Mouse (Mus musculus) hindbrain, postnatal 0 days (tissue): Measurements from ENCODE around the gene Prr36. TPM values are rescaled to one million over a fixed set of nuclear protein-coding genes. Genes with fewer than 3 reads are reported as not detected.
A peak's percentile ranks its signal among the peaks of the same experiment; 100 is the strongest.

Source experiments
- ATAC-seq: fragments of 200-750 bp; cut with Nextera tagmentation; 2 replicates; pipeline ENCODE4 v1.8.0; 2017; ENCODE audit warnings: mild to moderate bottlenecking, moderate TSS enrichment, moderate library complexity
- DNase-seq: peaks from one replicate; pipeline ENCODE4 v3.0.0-alpha.2; 2015; ENCODE audit warnings: low spot score
- H3K27ac ChIP-seq: fragments of 300-500 bp; sonication (generic); 2 replicates; pipeline ENCODE4 v1.5.1; 2014; ENCODE audit warnings: mild to moderate bottlenecking
- H3K27me3 ChIP-seq: fragments of 300-500 bp; sonication (generic); 2 replicates; pipeline ENCODE4 v1.6.1; 2014; ENCODE audit warnings: low read length, mixed read lengths; ENCODE audit not compliant: insufficient read depth
- H3K36me3 ChIP-seq: fragments of 300-500 bp; sonication (generic); 2 replicates; pipeline ENCODE4 v1.6.1; 2014; ENCODE audit warnings: low read length, mixed read lengths; ENCODE audit not compliant: insufficient read depth
- H3K4me1 ChIP-seq: fragments of 300-500 bp; sonication (generic); 2 replicates; pipeline ENCODE4 v1.6.1; 2014; ENCODE audit warnings: antibody characterized with exemption, low read length, mixed read lengths; ENCODE audit not compliant: insufficient read depth
- H3K4me2 ChIP-seq: fragments of 300-500 bp; sonication (generic); 2 replicates; pipeline ENCODE4 v1.6.1; 2014; ENCODE audit warnings: low read depth, mild to moderate bottlenecking, low read length, moderate library complexity, mixed read lengths
- H3K4me3 ChIP-seq: fragments of 300-500 bp; sonication (generic); 2 replicates; pipeline ENCODE4 v1.5.1; 2014; ENCODE audit warnings: low read length
- H3K9ac ChIP-seq: fragments of 300-500 bp; sonication (generic); replicated peaks from 2 replicates; pipeline ENCODE4 v1.6.1; 2014; ENCODE audit warnings: mild to moderate bottlenecking, low read length, moderate library complexity, mixed read lengths
- H3K9me3 ChIP-seq: fragments of 300-500 bp; sonication (generic); 2 replicates; pipeline ENCODE4 v1.6.1; 2016; ENCODE audit warnings: low read length, mixed read lengths
- CTCF ChIP-seq: IDR thresholded peaks from 2 replicates; pipeline ENCODE4 v1.5.1; 2016; ENCODE audit warnings: antibody characterized with exemption, control low read depth, low read depth
- WGBS: fragments of 180-500 bp; shearing (Covaris S2); extraction: QIAGEN DNeasy Blood & Tissue Kit; methylation state at CpG from one replicate; pipeline ENCODE4 v1.1.7; 2014; 5-methylcytosine and 5-hydroxymethylcytosine counted together
- polyA plus RNA-seq: library from polyadenylated mRNA; unstranded; fragments of >200 nt; fragmentation: Nextera tagmentation; extraction: Ambion mirVana; gene quantifications from 2 replicates; pipeline ENCODE4 v1.2.1, GENCODE M21; 2015
- total RNA-seq: library from RNA; depleted of rRNA; stranded (reverse); fragments of >200 nt; gene quantifications from 2 replicates; pipeline ENCODE4 v1.2.3, GENCODE M21; 2014

Prr36 gene
- total and polyA plus RNA-seq, 2 experiments from 2014 or later, result 24.8 to 32.4 TPM

GRCm38 (mm10) chr8:4252116-4252760 is 35.0 kb upstream of the Prr36 start:
- Histone ChIP-seq H3K4me3 (peak overlapping the region; percentile 68), H3K9me3 (no peaks in the 10 kb centered on the region), H3K9ac (peak overlapping the region; percentile 73), H3K4me1 (peaks cover 9% of the 10 kb centered on the region), H3K4me2 (peak overlapping the region; percentile 66), H3K27me3 (no peaks in the 10 kb centered on the region), H3K27ac (peak overlapping the region; percentile 94), H3K36me3 (peaks cover 31% of the 10 kb centered on the region; the same call in 1 of the 2 replicates)
- no peak for TF ChIP-seq CTCF
- ATAC-seq (no peak), DNase-seq (no peak)
- 44% methylated on average over 8 of the region's 8 CpGs for WGBS

DNA sequence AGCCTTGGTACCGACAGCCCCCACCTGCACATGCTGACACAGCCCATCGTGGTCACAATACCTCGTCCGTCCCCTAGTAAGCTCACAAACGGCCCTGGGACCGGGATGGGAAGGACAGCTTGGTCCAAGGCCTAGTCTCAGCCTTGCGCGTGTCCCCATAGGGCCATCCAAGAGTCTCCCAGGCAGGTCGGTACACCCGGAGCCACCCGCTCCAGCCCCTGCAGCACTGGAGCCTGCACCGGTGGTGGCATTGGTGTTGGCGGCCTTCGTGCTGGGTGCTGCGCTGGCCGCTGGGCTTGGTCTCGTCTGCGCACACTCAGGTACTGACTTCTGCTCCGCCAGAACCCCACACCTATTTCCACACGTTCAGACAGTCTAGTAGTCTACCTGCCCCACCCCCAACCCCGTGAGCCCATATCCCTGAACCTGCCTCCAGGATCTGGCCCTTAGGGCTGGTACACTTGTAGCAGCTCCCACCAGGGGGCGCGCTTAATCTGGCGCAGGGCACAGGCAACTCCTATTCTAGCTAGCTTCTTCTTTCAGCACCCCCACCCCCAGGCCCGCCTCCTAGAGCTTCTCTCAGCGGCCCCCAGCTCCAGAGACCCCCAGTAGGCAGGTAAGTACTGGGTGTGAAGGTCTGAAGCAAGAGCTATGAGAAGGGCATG is 33.2 kb upstream of the Prr36 start:
- no peak overlapping the region for H3K27ac ChIP-seq
- no peaks in the 10 kb centered on the region; the same call in 1 of the 2 replicates for H3K4me1 ChIP-seq
- no peak overlapping the region for H3K9ac ChIP-seq
- H3K4me2 ChIP-seq, result no peak overlapping the region
- ATAC-seq, result peak; percentile 18
- no peak overlapping the region for H3K4me3 ChIP-seq
- H3K36me3 ChIP-seq, result peaks cover 37% of the 10 kb centered on the region; the same call in 1 of the 2 replicates
- no peaks in the 10 kb centered on the region for H3K9me3 ChIP-seq
- peak; percentile 84 for DNase-seq
- peak; percentile 83 for TF ChIP-seq CTCF
- no peaks in the 10 kb centered on the region for H3K27me3 ChIP-seq
- WGBS, result 34% methylated on average over 26 of the region's 26 CpGs

GRCm38 (mm10) chr8:4249213-4249612 is 32.0 kb upstream of the Prr36 start:
- H3K4me2 ChIP-seq, result no peak overlapping the region
- H3K27me3 ChIP-seq, result no peaks in the 10 kb centered on the region
- WGBS, result 24% methylated on average over 29 of the region's 29 CpGs
- no peaks in the 10 kb centered on the region; the same call in 1 of the 2 replicates for H3K4me1 ChIP-seq
- no peak for TF ChIP-seq CTCF
- no peak overlapping the region for H3K4me3 ChIP-seq
- DNase-seq (no peak), ATAC-seq (no peak)
- peaks cover 37% of the 10 kb centered on the region for H3K36me3 ChIP-seq
- H3K27ac ChIP-seq, result 0 out of 2 replicates have a peak overlapping the region, but pooled peaks have one; percentile 2
- H3K9ac ChIP-seq, result no peak overlapping the region
- H3K9me3 ChIP-seq, result no peaks in the 10 kb centered on the region

- TF ChIP-seq CTCF, result no peak
- H3K4me3 ChIP-seq, result no peak within 1 kb of the TSS
- H3K27me3 ChIP-seq, result no peaks in the 10 kb centered on the region
- 81% methylated on average over 15 of the region's 15 CpGs for WGBS
- H3K4me2 ChIP-seq, result no peak within 1 kb of the TSS
- H3K27ac ChIP-seq, result 0 out of 2 replicates have a peak within 1 kb of the TSS, but pooled peaks have one; percentile 2
- no peaks in the 10 kb centered on the region for H3K9me3 ChIP-seq
- DNase-seq (no peak), ATAC-seq (no peak)
- H3K9ac ChIP-seq, result no peak within 1 kb of the TSS
- H3K4me1 ChIP-seq, result no peaks in the 10 kb centered on the region; the same call in 1 of the 2 replicates
- peaks cover 49% of the 10 kb centered on the region for H3K36me3 ChIP-seq
Measured at GRCm38 (mm10) chr8:4247951-4248540, 30.8 kb upstream of the Prr36 start, which contains the start of gene Tgfbr3l. Tgfbr3l (plus strand) TSS chr8:4248214.

GRCm38 (mm10) chr8:4247241-4247640 is 30.0 kb upstream of the Prr36 start:
- no peak overlapping the region for H3K4me3 ChIP-seq
- H3K4me2 ChIP-seq, result no peak overlapping the region
- ATAC-seq, result no peak
- DNase-seq, result no peak
- no peaks in the 10 kb centered on the region for H3K4me1 ChIP-seq
- WGBS, result 94% methylated on average over 8 of the region's 8 CpGs
- H3K27me3 ChIP-seq, result no peaks in the 10 kb centered on the region
- no peak overlapping the region for H3K27ac ChIP-seq
- peaks cover 54% of the 10 kb centered on the region for H3K36me3 ChIP-seq
- no peaks in the 10 kb centered on the region for H3K9me3 ChIP-seq
- H3K9ac ChIP-seq, result no peak overlapping the region
- TF ChIP-seq CTCF, result no peak

GRCm38 (mm10) chr8:4245737-4246136 is 28.5 kb upstream of the Prr36 start:
- Histone ChIP-seq H3K36me3 (peaks cover 64% of the 10 kb centered on the region), H3K27ac (no peak overlapping the region), H3K4me3 (no peak overlapping the region), H3K4me2 (no peak overlapping the region), H3K9me3 (no peaks in the 10 kb centered on the region), H3K9ac (no peak overlapping the region), H3K4me1 (peaks cover 2% of the 10 kb centered on the region; the same call in 1 of the 2 replicates), H3K27me3 (no peaks in the 10 kb centered on the region)
- TF ChIP-seq CTCF, result no peak
- WGBS, result 75% methylated on average over 13 of the region's 13 CpGs
- no peak for ATAC-seq
- DNase-seq, result no peak
